Mouse (Mus musculus) limb, embryonic 13.5 days (tissue): ENCODE data around the gene 4930402K13Rik. TPM values are rescaled to one million over a fixed set of nuclear protein-coding genes. Genes with fewer than 3 reads are reported as not detected.
"Not testable (repeated sequence)": the region's sequence is repeated elsewhere in the genome, so short reads cannot be mapped to it uniquely, and the experiment has no call there.

Source experiments
- ATAC-seq: fragments of 200-750 bp; cut with Nextera tagmentation; 2 replicates; pipeline ENCODE4 v1.8.0; 2017; ENCODE audit warnings: low read depth, moderate number of reproducible peaks, moderate TSS enrichment; ENCODE audit not compliant: low FRiP score
- H3K27ac ChIP-seq: fragments of 300-500 bp; sonication (generic); 2 replicates; pipeline ENCODE4 v1.5.1; 2015; ENCODE audit warnings: inconsistent platforms, mild to moderate bottlenecking, moderate library complexity
- H3K27me3 ChIP-seq: fragments of 300-500 bp; sonication (generic); 2 replicates; pipeline ENCODE4 v1.6.1; 2015; ENCODE audit warnings: mild to moderate bottlenecking, inconsistent platforms
- H3K36me3 ChIP-seq: fragments of 300-500 bp; sonication (generic); 2 replicates; pipeline ENCODE4 v1.6.1; 2015; ENCODE audit warnings: inconsistent platforms, mild to moderate bottlenecking, moderate library complexity
- H3K4me1 ChIP-seq: fragments of 300-500 bp; sonication (generic); 2 replicates; pipeline ENCODE4 v1.6.1; 2015; ENCODE audit warnings: inconsistent platforms
- H3K4me2 ChIP-seq: fragments of 300-500 bp; sonication (generic); replicated peaks from 2 replicates; pipeline ENCODE4 v1.6.1; 2015; ENCODE audit warnings: inconsistent platforms, mild to moderate bottlenecking, moderate library complexity
- H3K4me3 ChIP-seq: fragments of 300-500 bp; sonication (generic); 2 replicates; pipeline ENCODE4 v1.5.1; 2015; ENCODE audit warnings: moderate library complexity, mild to moderate bottlenecking, inconsistent platforms
- H3K9ac ChIP-seq: fragments of 300-500 bp; sonication (generic); 2 replicates; pipeline ENCODE4 v1.6.1; 2015; ENCODE audit warnings: mild to moderate bottlenecking, inconsistent platforms
- H3K9me3 ChIP-seq: fragments of 300-500 bp; sonication (generic); 2 replicates; pipeline ENCODE4 v1.6.1; 2016; ENCODE audit warnings: inconsistent platforms
- WGBS: fragments of 180-500 bp; shearing (Covaris S2); methylation state at CpG from one replicate; pipeline ENCODE4 v1.1.7; 2015; 5-methylcytosine and 5-hydroxymethylcytosine counted together
- polyA plus RNA-seq: library from polyadenylated mRNA; unstranded; fragments of >200 nt; fragmentation: Nextera tagmentation; extraction: Ambion mirVana; gene quantifications from 2 replicates; pipeline ENCODE4 v1.2.1, GENCODE M21; 2015

Gene 4930402K13Rik
- not detected in 2 replicates for polyA plus RNA-seq

- H3K4me3 ChIP-seq, result no peak within 1 kb of the TSS
- 93% methylated on average over 6 of the region's 6 CpGs for WGBS
- no peaks in the 10 kb centered on the region for H3K9me3 ChIP-seq
- no peak within 1 kb of the TSS for H3K27ac ChIP-seq
- no peak for ATAC-seq
- H3K4me2 ChIP-seq, result no peak within 1 kb of the TSS
- no peaks in the 10 kb centered on the region for H3K36me3 ChIP-seq
- no peaks in the 10 kb centered on the region for H3K27me3 ChIP-seq
- no peak within 1 kb of the TSS for H3K9ac ChIP-seq
- H3K4me1 ChIP-seq, result no peaks in the 10 kb centered on the region
Observed at GRCm38 (mm10) chrX:9104262-9104661, at the start of gene 4930402K13Rik. Gene 4930402K13Rik, plus strand, starts transcription at chrX:9104562.

- not testable (repeated sequence) for H3K4me1 ChIP-seq, H3K4me2 ChIP-seq, H3K4me3 ChIP-seq, H3K27me3 ChIP-seq, ATAC-seq, H3K36me3 ChIP-seq, H3K9me3 ChIP-seq, H3K9ac ChIP-seq, H3K27ac ChIP-seq
- WGBS, result 26% methylated on average over 9 of the region's 9 CpGs
Observed at GRCm38 (mm10) chrX:9060952-9061351, 43.4 kb upstream of the 4930402K13Rik start.

- WGBS, result 89% methylated on average over 4 of the region's 4 CpGs
- H3K9ac ChIP-seq, result no peak overlapping the region
- H3K4me3 ChIP-seq, result no peak overlapping the region
- H3K9me3 ChIP-seq, result no peaks in the 10 kb centered on the region
- no peak for ATAC-seq
- no peaks in the 10 kb centered on the region for H3K36me3 ChIP-seq
- H3K27me3 ChIP-seq, result no peaks in the 10 kb centered on the region
- H3K4me2 ChIP-seq, result no peak overlapping the region
- H3K27ac ChIP-seq, result no peak overlapping the region
- H3K4me1 ChIP-seq, result no peaks in the 10 kb centered on the region
Observed at GRCm38 (mm10) chrX:9062101-9062500, 42.3 kb upstream of the 4930402K13Rik start.

- 89% methylated on average over 11 of the region's 11 CpGs for WGBS
- H3K9me3 ChIP-seq, ATAC-seq, H3K36me3 ChIP-seq, H3K4me2 ChIP-seq, H3K27ac ChIP-seq, H3K9ac ChIP-seq, H3K27me3 ChIP-seq, H3K4me1 ChIP-seq, H3K4me3 ChIP-seq: not testable (repeated sequence)
Observed at GRCm38 (mm10) chrX:9062715-9063114, 41.6 kb upstream of the 4930402K13Rik start, which contains the start of gene Fthl17f. Gene Fthl17f, plus strand, starts transcription at chrX:9063015.

GRCm38 (mm10) chrX:9077699-9078098 lies 26.7 kb upstream of the 4930402K13Rik start:
- not testable (repeated sequence) for H3K4me3 ChIP-seq, H3K9ac ChIP-seq, H3K9me3 ChIP-seq, H3K36me3 ChIP-seq, H3K4me1 ChIP-seq, H3K27me3 ChIP-seq, H3K27ac ChIP-seq, H3K4me2 ChIP-seq
- WGBS, result 15% methylated on average over 10 of the region's 10 CpGs
- 0 out of 2 replicates have a peak, but pooled peaks have one; percentile 19 for ATAC-seq

GRCm38 (mm10) chrX:9095066-9095465 lies 9.3 kb upstream of the 4930402K13Rik start:
- H3K27me3 ChIP-seq, H3K4me2 ChIP-seq, H3K4me3 ChIP-seq, ATAC-seq, H3K9ac ChIP-seq, H3K4me1 ChIP-seq, H3K9me3 ChIP-seq, H3K36me3 ChIP-seq, H3K27ac ChIP-seq: not testable (repeated sequence)

- H3K4me2 ChIP-seq, result no peak overlapping the region
- 66% methylated on average over 2 of the region's 2 CpGs for WGBS
- H3K4me3 ChIP-seq, result no peak overlapping the region
- H3K4me1 ChIP-seq, result no peaks in the 10 kb centered on the region
- H3K27ac ChIP-seq, result no peak overlapping the region
- no peak for ATAC-seq
- H3K27me3 ChIP-seq, result no peaks in the 10 kb centered on the region
- no peak overlapping the region for H3K9ac ChIP-seq
- H3K9me3 ChIP-seq, result no peaks in the 10 kb centered on the region; the same call in 1 of the 2 replicates
- H3K36me3 ChIP-seq, result no peaks in the 10 kb centered on the region
Observed at GRCm38 (mm10) chrX:9110381-9110780, 6.0 kb downstream of the 4930402K13Rik start.

GRCm38 (mm10) chrX:9124928-9125327 lies 20.6 kb downstream of the 4930402K13Rik start:
- H3K4me1 ChIP-seq, result no peaks in the 10 kb centered on the region
- H3K4me3 ChIP-seq, result no peak overlapping the region
- H3K27ac ChIP-seq, result no peak overlapping the region
- no peaks in the 10 kb centered on the region for H3K36me3 ChIP-seq
- H3K27me3 ChIP-seq, result no peaks in the 10 kb centered on the region
- ATAC-seq, result no peak
- 62% methylated on average over 4 of the region's 4 CpGs for WGBS
- H3K4me2 ChIP-seq, result no peak overlapping the region
- H3K9ac ChIP-seq, result no peak overlapping the region
- no peaks in the 10 kb centered on the region for H3K9me3 ChIP-seq

- no peaks in the 10 kb centered on the region for H3K9me3 ChIP-seq
- no peak for ATAC-seq
- H3K36me3 ChIP-seq, result no peaks in the 10 kb centered on the region
- no peaks in the 10 kb centered on the region for H3K27me3 ChIP-seq
- no peak overlapping the region for H3K4me2 ChIP-seq
- 44% methylated on average over 7 of the region's 7 CpGs for WGBS
- no peaks in the 10 kb centered on the region for H3K4me1 ChIP-seq
- no peak overlapping the region for H3K9ac ChIP-seq
- H3K4me3 ChIP-seq, result no peak overlapping the region
- no peak overlapping the region for H3K27ac ChIP-seq
Observed at GRCm38 (mm10) chrX:9128317-9128831, 24.0 kb downstream of the 4930402K13Rik start.

- Histone ChIP-seq H3K36me3 (no peaks in the 10 kb centered on the region), H3K9me3 (no peaks in the 10 kb centered on the region), H3K4me2 (no peak overlapping the region), H3K27me3 (no peaks in the 10 kb centered on the region), H3K4me1 (no peaks in the 10 kb centered on the region), H3K27ac (no peak overlapping the region), H3K4me3 (no peak overlapping the region), H3K9ac (no peak overlapping the region)
- ATAC-seq, result no peak
- WGBS, result 82% methylated on average over 4 of the region's 4 CpGs
Observed at GRCm38 (mm10) chrX:9139290-9139948, 35.1 kb downstream of the 4930402K13Rik start.

- H3K4me2 ChIP-seq, result no peak overlapping the region
- no peaks in the 10 kb centered on the region for H3K27me3 ChIP-seq
- WGBS, result 33% methylated on average over 2 of the region's 2 CpGs
- no peak overlapping the region for H3K27ac ChIP-seq
- no peaks in the 10 kb centered on the region for H3K4me1 ChIP-seq
- H3K36me3 ChIP-seq, result no peaks in the 10 kb centered on the region
- ATAC-seq, result no peak
- no peak overlapping the region for H3K9ac ChIP-seq
- H3K9me3 ChIP-seq, result no peaks in the 10 kb centered on the region
- H3K4me3 ChIP-seq, result no peak overlapping the region
Observed at GRCm38 (mm10) chrX:9142669-9143068, 38.3 kb downstream of the 4930402K13Rik start.
